Mouse (Mus musculus) right cerebral cortex, postnatal 36 days (tissue): ENCODE results near the gene Slc1a4.
A peak's percentile ranks its signal among the peaks of the same experiment; 100 is the strongest.

Experiments
- DNase-seq, 2 experiments: peaks; one replicate each; pipeline ENCODE4 v3.0.0; 2022; ENCODE audit warnings: low spot score in 2 of 2, mixed read lengths in 1 of 2

Gene Slc1a4

GRCm38 (mm10) chr11:20332561-20333514, at the start of gene Slc1a4:
TSS of gene Slc1a4 (minus strand) at chr11:20332713.
- DNase-seq: peak; percentile 93 to 95

- no peak for DNase-seq
These were observed 47.6 kb upstream of the Slc1a4 start for GRCm38 (mm10) chr11:20380106-20380505.

- no peak for DNase-seq
These were observed 44.1 kb upstream of the Slc1a4 start for GRCm38 (mm10) chr11:20376642-20377041.

GRCm38 (mm10) chr11:20372616-20373211, 40.2 kb upstream of the Slc1a4 start:
- DNase-seq: peak in 1 of 2 experiments; percentile 6

GRCm38 (mm10) chr11:20370486-20370885, 38.0 kb upstream of the Slc1a4 start:
- DNase-seq: no peak

- DNase-seq: no peak
These were observed 33.9 kb upstream of the Slc1a4 start for GRCm38 (mm10) chr11:20366456-20366855.

- no peak for DNase-seq
These were observed 28.8 kb upstream of the Slc1a4 start for GRCm38 (mm10) chr11:20361354-20361753.

GRCm38 (mm10) chr11:20357684-20358447, 25.4 kb upstream of the Slc1a4 start:
- DNase-seq: no peak

GRCm38 (mm10) chr11:20348466-20348865, 16.0 kb upstream of the Slc1a4 start:
- DNase-seq: no peak

- peak; percentile 64 for DNase-seq
These were observed 15.0 kb upstream of the Slc1a4 start for GRCm38 (mm10) chr11:20347548-20347947.

GRCm38 (mm10) chr11:20346369-20346768, 13.9 kb upstream of the Slc1a4 start:
- DNase-seq: no peak

- DNase-seq: no peak
These were observed 11.4 kb upstream of the Slc1a4 start for GRCm38 (mm10) chr11:20343952-20344351.

GRCm38 (mm10) chr11:20341598-20341997, 9.1 kb upstream of the Slc1a4 start:
- DNase-seq: no peak

GRCm38 (mm10) chr11:20338703-20339102, 6.2 kb upstream of the Slc1a4 start:
- DNase-seq: no peak

GRCm38 (mm10) chr11:20334301-20334700, 1.8 kb upstream of the Slc1a4 start:
- no peak for DNase-seq

- DNase-seq: peak; percentile 36 to 55
These were observed 599 bp downstream of the Slc1a4 start for GRCm38 (mm10) chr11:20331690-20332537.

GRCm38 (mm10) chr11:20331027-20331689, 1.4 kb downstream of the Slc1a4 start:
- DNase-seq: no peak

GRCm38 (mm10) chr11:20329711-20330110, 2.8 kb downstream of the Slc1a4 start:
- DNase-seq: no peak

- DNase-seq: no peak
These were observed 3.7 kb downstream of the Slc1a4 start for GRCm38 (mm10) chr11:20328771-20329170.

- DNase-seq: no peak
These were observed 6.1 kb downstream of the Slc1a4 start for GRCm38 (mm10) chr11:20326328-20326995.
